Mouse (Mus musculus) midbrain, embryonic 12.5 days (tissue): ENCODE data around the gene 4930432M17Rik. TPM values are rescaled to one million over a fixed set of nuclear protein-coding genes. Genes with fewer than 3 reads are reported as not detected.

ENCODE experiments used
- ATAC-seq: fragments of 200-750 bp; cut with Nextera tagmentation; 2 replicates; pipeline ENCODE4 v1.8.0; 2017; ENCODE audit warnings: low read depth, moderate TSS enrichment, moderate library complexity; ENCODE audit not compliant: low FRiP score
- H3K27ac ChIP-seq: fragments of 300-500 bp; sonication (generic); replicated peaks from 2 replicates; pipeline ENCODE4 v1.5.1; 2016; ENCODE audit warnings: mild to moderate bottlenecking
- H3K27me3 ChIP-seq: fragments of 300-500 bp; sonication (generic); 2 replicates; pipeline ENCODE4 v1.6.1; 2016; ENCODE audit warnings: mild to moderate bottlenecking
- H3K36me3 ChIP-seq: fragments of 300-500 bp; sonication (generic); 2 replicates; pipeline ENCODE4 v1.6.1; 2016
- H3K4me1 ChIP-seq: fragments of 300-500 bp; sonication (generic); 2 replicates; pipeline ENCODE4 v1.6.1; 2016
- H3K4me2 ChIP-seq: fragments of 300-500 bp; sonication (generic); replicated peaks from 2 replicates; pipeline ENCODE4 v1.6.1; 2016; ENCODE audit warnings: mild to moderate bottlenecking, moderate library complexity
- H3K4me3 ChIP-seq: fragments of 300-500 bp; sonication (generic); 2 replicates; pipeline ENCODE4 v1.5.1; 2016; ENCODE audit warnings: mild to moderate bottlenecking
- H3K9ac ChIP-seq: fragments of 300-500 bp; sonication (generic); replicated peaks from 2 replicates; pipeline ENCODE4 v1.6.1; 2016; ENCODE audit warnings: mild to moderate bottlenecking, moderate library complexity
- H3K9me3 ChIP-seq: fragments of 300-500 bp; sonication (generic); 2 replicates; pipeline ENCODE4 v1.6.1; 2016; ENCODE audit warnings: mild to moderate bottlenecking
- WGBS: fragments of 180-500 bp; shearing (Covaris S2); methylation state at CpG from one replicate; pipeline ENCODE4 v1.1.7; 2016; 5-methylcytosine and 5-hydroxymethylcytosine counted together
- polyA plus RNA-seq: library from polyadenylated mRNA; unstranded; fragments of >200 nt; fragmentation: Nextera tagmentation; extraction: Ambion mirVana; gene quantifications from 2 replicates; pipeline ENCODE4 v1.2.1, GENCODE M21; 2016

Gene 4930432M17Rik
- polyA plus RNA-seq, 1 experiment from 2014 or later, result not detected

- WGBS, result 15% methylated on average over 3 of the region's 3 CpGs
- Histone ChIP-seq H3K4me1 (peaks cover 9% of the 10 kb centered on the region; the same call in 1 of the 2 replicates), H3K4me3 (no peak overlapping the region), H3K9me3 (no peaks in the 10 kb centered on the region), H3K27ac (no peak overlapping the region), H3K36me3 (no peaks in the 10 kb centered on the region), H3K9ac (no peak overlapping the region), H3K27me3 (0 out of 2 replicates have a peak, but pooled peaks cover 3% of the 10 kb centered on the region), H3K4me2 (no peak overlapping the region)
- peak; percentile 62 for ATAC-seq
Observed at GRCm38 (mm10) chr3:121679443-121679842, 8.9 kb downstream of the 4930432M17Rik start.

- H3K4me3 ChIP-seq, result no peak overlapping the region
- H3K27ac ChIP-seq, result no peak overlapping the region
- no peak for ATAC-seq
- H3K4me1 ChIP-seq, result peaks cover 9% of the 10 kb centered on the region; the same call in 1 of the 2 replicates
- 77% methylated on average over 3 of the region's 3 CpGs for WGBS
- H3K9me3 ChIP-seq, result no peaks in the 10 kb centered on the region
- 0 out of 2 replicates have a peak, but pooled peaks cover 3% of the 10 kb centered on the region for H3K27me3 ChIP-seq
- no peak overlapping the region for H3K9ac ChIP-seq
- H3K4me2 ChIP-seq, result no peak overlapping the region
- H3K36me3 ChIP-seq, result no peaks in the 10 kb centered on the region
Observed at GRCm38 (mm10) chr3:121680187-121680586, 9.6 kb downstream of the 4930432M17Rik start.

GRCm38 (mm10) chr3:121682439-121683411 is 12.2 kb downstream of the 4930432M17Rik start:
- no peak overlapping the region for H3K27ac ChIP-seq

GRCm38 (mm10) chr3:121684552-121684951 is 14.0 kb downstream of the 4930432M17Rik start:
- 75% methylated on average over 4 of the region's 4 CpGs for WGBS
- Histone ChIP-seq H3K4me3 (no peak overlapping the region), H3K9ac (no peak overlapping the region), H3K4me2 (no peak overlapping the region), H3K4me1 (peaks cover under 1% of the 10 kb centered on the region; the same call in 1 of the 2 replicates), H3K27me3 (0 out of 2 replicates have a peak, but pooled peaks cover 3% of the 10 kb centered on the region), H3K27ac (no peak overlapping the region), H3K36me3 (no peaks in the 10 kb centered on the region), H3K9me3 (no peaks in the 10 kb centered on the region)
- no peak for ATAC-seq

More at GRCm38 (mm10) chr3:121682439-121683411, 12.2 kb downstream of the 4930432M17Rik start:
- H3K36me3 ChIP-seq, result no peaks in the 10 kb centered on the region
- H3K9me3 ChIP-seq, result no peaks in the 10 kb centered on the region
- H3K27me3 ChIP-seq, result 0 out of 2 replicates have a peak, but pooled peaks cover 3% of the 10 kb centered on the region
- H3K4me1 ChIP-seq, result peaks cover 9% of the 10 kb centered on the region; the same call in 1 of the 2 replicates
- H3K9ac ChIP-seq, result no peak overlapping the region
- 90% methylated on average over 10 of the region's 10 CpGs for WGBS
- no peak for ATAC-seq
- H3K4me2 ChIP-seq, result no peak overlapping the region
- H3K4me3 ChIP-seq, result no peak overlapping the region

- H3K4me2 ChIP-seq, result no peak overlapping the region
- H3K27me3 ChIP-seq, result 0 out of 2 replicates have a peak, but pooled peaks cover 3% of the 10 kb centered on the region
- H3K27ac ChIP-seq, result no peak overlapping the region
- H3K4me1 ChIP-seq, result no peaks in the 10 kb centered on the region
- no peak overlapping the region for H3K4me3 ChIP-seq
- WGBS, result 81% methylated on average over 4 of the region's 4 CpGs
- ATAC-seq, result no peak
- H3K9ac ChIP-seq, result no peak overlapping the region
- H3K36me3 ChIP-seq, result no peaks in the 10 kb centered on the region
- no peaks in the 10 kb centered on the region for H3K9me3 ChIP-seq
Observed at GRCm38 (mm10) chr3:121684963-121685362, 14.4 kb downstream of the 4930432M17Rik start.

- H3K4me3 ChIP-seq, result no peak overlapping the region
- no peak for ATAC-seq
- WGBS, result 67% methylated on average over 1 of the region's 1 CpGs
- H3K4me1 ChIP-seq, result no peaks in the 10 kb centered on the region
- 0 out of 2 replicates have a peak, but pooled peaks cover under 1% of the 10 kb centered on the region for H3K27me3 ChIP-seq
- H3K9me3 ChIP-seq, result no peaks in the 10 kb centered on the region
- H3K36me3 ChIP-seq, result no peaks in the 10 kb centered on the region
- H3K27ac ChIP-seq, result no peak overlapping the region
- H3K9ac ChIP-seq, result no peak overlapping the region
- H3K4me2 ChIP-seq, result no peak overlapping the region
Observed at GRCm38 (mm10) chr3:121685985-121686384, 15.4 kb downstream of the 4930432M17Rik start.

GRCm38 (mm10) chr3:121686408-121686911 is 15.9 kb downstream of the 4930432M17Rik start:
- WGBS, result 81% methylated on average over 4 of the region's 4 CpGs
- no peaks in the 10 kb centered on the region for H3K9me3 ChIP-seq
- ATAC-seq, result no peak; the same call in 1 of the 2 replicates
- H3K27me3 ChIP-seq, result no peaks in the 10 kb centered on the region
- no peak overlapping the region for H3K9ac ChIP-seq
- H3K36me3 ChIP-seq, result no peaks in the 10 kb centered on the region
- H3K4me2 ChIP-seq, result no peak overlapping the region
- H3K4me1 ChIP-seq, result no peaks in the 10 kb centered on the region
- H3K27ac ChIP-seq, result no peak overlapping the region
- H3K4me3 ChIP-seq, result no peak overlapping the region

GRCm38 (mm10) chr3:121687741-121688140 is 17.2 kb downstream of the 4930432M17Rik start:
- Histone ChIP-seq H3K9me3 (no peaks in the 10 kb centered on the region), H3K9ac (no peak overlapping the region), H3K4me3 (no peak overlapping the region), H3K4me1 (no peaks in the 10 kb centered on the region), H3K36me3 (no peaks in the 10 kb centered on the region), H3K27me3 (no peaks in the 10 kb centered on the region), H3K27ac (no peak overlapping the region), H3K4me2 (no peak overlapping the region)
- no peak for ATAC-seq
- WGBS, result 81% methylated on average over 3 of the region's 3 CpGs

- no peaks in the 10 kb centered on the region for H3K4me1 ChIP-seq
- H3K36me3 ChIP-seq, result no peaks in the 10 kb centered on the region
- no peak for ATAC-seq
- H3K27me3 ChIP-seq, result no peaks in the 10 kb centered on the region
- no peak overlapping the region for H3K27ac ChIP-seq
- H3K4me3 ChIP-seq, result no peak overlapping the region
- no peak overlapping the region for H3K9ac ChIP-seq
- 80% methylated on average over 5 of the region's 5 CpGs for WGBS
- no peak overlapping the region for H3K4me2 ChIP-seq
- no peaks in the 10 kb centered on the region for H3K9me3 ChIP-seq
Observed at GRCm38 (mm10) chr3:121689029-121689428, 18.5 kb downstream of the 4930432M17Rik start.

- Histone ChIP-seq H3K4me3 (no peak overlapping the region), H3K4me1 (no peaks in the 10 kb centered on the region), H3K27ac (no peak overlapping the region), H3K36me3 (no peaks in the 10 kb centered on the region), H3K27me3 (no peaks in the 10 kb centered on the region), H3K9ac (no peak overlapping the region), H3K9me3 (no peaks in the 10 kb centered on the region), H3K4me2 (no peak overlapping the region)
- ATAC-seq, result no peak
- WGBS, result 98% methylated on average over 3 of the region's 3 CpGs
Observed at GRCm38 (mm10) chr3:121689697-121690096, 19.1 kb downstream of the 4930432M17Rik start.

GRCm38 (mm10) chr3:121693001-121693730 is 22.6 kb downstream of the 4930432M17Rik start:
- Histone ChIP-seq H3K4me3 (no peak overlapping the region), H3K9ac (no peak overlapping the region), H3K27ac (no peak overlapping the region), H3K4me2 (no peak overlapping the region), H3K4me1 (no peaks in the 10 kb centered on the region), H3K36me3 (no peaks in the 10 kb centered on the region), H3K27me3 (no peaks in the 10 kb centered on the region), H3K9me3 (no peaks in the 10 kb centered on the region)
- ATAC-seq, result no peak
- WGBS, result 82% methylated on average over 13 of the region's 13 CpGs
